Mouse (Mus musculus) kidney, postnatal 14 days (tissue): Measurements from ENCODE around the gene Hhex.

Experiments used
- DNase-seq: peaks from one replicate; pipeline ENCODE4 v3.0.0; 2022; ENCODE audit warnings: mixed read lengths

The Hhex gene

GRCm38 (mm10) chr19:37434263-37434951 lies at the start of gene Hhex:
Gene Hhex (plus strand): TSS chr19:37434810.
- DNase-seq: peak; percentile 91

- no peak for DNase-seq
Observed at GRCm38 (mm10) chr19:37386126-37386525, 48.5 kb upstream of the Hhex start.

- no peak for DNase-seq
Observed at GRCm38 (mm10) chr19:37391869-37392268, 42.7 kb upstream of the Hhex start.

GRCm38 (mm10) chr19:37396279-37396678 lies 38.3 kb upstream of the Hhex start:
- DNase-seq: no peak

GRCm38 (mm10) chr19:37400936-37401335 lies 33.7 kb upstream of the Hhex start:
- DNase-seq: no peak

GRCm38 (mm10) chr19:37418294-37418693 lies 16.3 kb upstream of the Hhex start:
- DNase-seq: peak; percentile 30

- peak; percentile 62 for DNase-seq
Observed at GRCm38 (mm10) chr19:37419613-37420012, 15.0 kb upstream of the Hhex start.

GRCm38 (mm10) chr19:37428589-37428988 lies 6.0 kb upstream of the Hhex start:
- no peak for DNase-seq

GRCm38 (mm10) chr19:37431139-37431756 lies 3.4 kb upstream of the Hhex start:
- DNase-seq: no peak

GRCm38 (mm10) chr19:37432868-37433570 lies 1.6 kb upstream of the Hhex start:
- no peak for DNase-seq

- DNase-seq: peak; percentile 29
Observed at GRCm38 (mm10) chr19:37433895-37434262, 731 bp upstream of the Hhex start.

- DNase-seq: peak; percentile 68
Observed at GRCm38 (mm10) chr19:37435041-37435852, 637 bp downstream of the Hhex start.

- no peak for DNase-seq
Observed at GRCm38 (mm10) chr19:37435853-37436174, 1.2 kb downstream of the Hhex start.

- DNase-seq: peak; percentile 40
Observed at GRCm38 (mm10) chr19:37436514-37437288, 2.1 kb downstream of the Hhex start.

GRCm38 (mm10) chr19:37437289-37437606 lies 2.6 kb downstream of the Hhex start:
- no peak for DNase-seq

GRCm38 (mm10) chr19:37440181-37440580 lies 5.6 kb downstream of the Hhex start:
- no peak for DNase-seq

GRCm38 (mm10) chr19:37440708-37441475 lies 6.3 kb downstream of the Hhex start:
- no peak for DNase-seq

- no peak for DNase-seq
Observed at GRCm38 (mm10) chr19:37442524-37443286, 8.1 kb downstream of the Hhex start.

- no peak for DNase-seq
Observed at GRCm38 (mm10) chr19:37443631-37444140, 9.1 kb downstream of the Hhex start.

GRCm38 (mm10) chr19:37448212-37448611 lies 13.6 kb downstream of the Hhex start:
- DNase-seq: no peak

GRCm38 (mm10) chr19:37449246-37449645 lies 14.6 kb downstream of the Hhex start:
- DNase-seq: no peak
